Mouse (Mus musculus): Measurements from ENCODE around the gene 1700025F22Rik. TPM values are rescaled to one million over a fixed set of nuclear protein-coding genes. Genes with fewer than 3 reads are reported as not detected.
"Not testable (repeated sequence)": the region's sequence is repeated elsewhere in the genome, so short reads cannot be mapped to it uniquely, and the experiment has no call there.

The 1700025F22Rik gene
- polyA plus RNA-seq, 1 experiment from 2014 or later, result not detected

- no peaks in the 10 kb centered on the region for H3K4me1 ChIP-seq
- H3K27me3 ChIP-seq (ENCODE audit: poor library complexity, severe bottlenecking), result peaks cover 9% of the 10 kb centered on the region
- no peaks in the 10 kb centered on the region for H3K9me3 ChIP-seq
- H3K27ac ChIP-seq, result no peak overlapping the region
- no peaks in the 10 kb centered on the region for H3K36me3 ChIP-seq (replicated peaks)
- DNase-seq (ENCODE audit: extremely low spot score, low spot score), result no peak
- H3K4me3 ChIP-seq, result no peak overlapping the region
- 84% methylated on average over 3 of the region's 3 CpGs for WGBS
Measured at GRCm38 (mm10) chr19:11098401-11098800, 66.7 kb downstream of the 1700025F22Rik start.

GRCm38 (mm10) chr19:11092131-11092530, 73.0 kb downstream of the 1700025F22Rik start:
- not testable (repeated sequence) for H3K36me3 ChIP-seq (replicated peaks); H3K27ac ChIP-seq; H3K9me3 ChIP-seq; H3K4me1 ChIP-seq
- Histone ChIP-seq H3K27me3 (ENCODE audit: poor library complexity, severe bottlenecking) (peaks cover 36% of the 10 kb centered on the region), H3K4me3 (peak overlapping the region; percentile 44)
- DNase-seq (ENCODE audit: extremely low spot score, low spot score), result peak; percentile 14
- WGBS, result 6% methylated on average over 50 of the region's 50 CpGs

Other genes with a start within 250 kb of the 1700025F22Rik start
- not detected in 2 replicates for gene Zp1, start 244.7 kb downstream of the 1700025F22Rik start, polyA plus RNA-seq (2016; fragmentation: Nextera tagmentation; extraction: Ambion mirVana)
- 0.06 and 0.09 TPM in 2 replicates for gene Ptgdr2, start 228.2 kb downstream of the 1700025F22Rik start, polyA plus RNA-seq (2016; fragmentation: Nextera tagmentation; extraction: Ambion mirVana)
- 45.0 and 46.0 TPM in 2 replicates for gene Ccdc86, start 216.1 kb downstream of the 1700025F22Rik start, polyA plus RNA-seq (2016; fragmentation: Nextera tagmentation; extraction: Ambion mirVana)
- not detected in 2 replicates for gene Ms4a10, start 190.7 kb downstream of the 1700025F22Rik start, polyA plus RNA-seq (2016; fragmentation: Nextera tagmentation; extraction: Ambion mirVana)
- 0.11 TPM in 1 of 2 replicates, not detected in the other for gene Ms4a15, start 172.1 kb downstream of the 1700025F22Rik start, polyA plus RNA-seq (2016; fragmentation: Nextera tagmentation; extraction: Ambion mirVana)
- not detected in 2 replicates for gene Ms4a18, start 147.3 kb downstream of the 1700025F22Rik start, polyA plus RNA-seq (2016; fragmentation: Nextera tagmentation; extraction: Ambion mirVana)
- gene Ms4a8a, start 84.2 kb downstream of the 1700025F22Rik start, polyA plus RNA-seq (2016; fragmentation: Nextera tagmentation; extraction: Ambion mirVana), result not detected in 2 replicates
- not detected in 2 replicates for gene 1700017D01Rik, start 34.4 kb downstream of the 1700025F22Rik start, polyA plus RNA-seq (2016; fragmentation: Nextera tagmentation; extraction: Ambion mirVana)
- not detected in 2 replicates for gene Ms4a13, start 31.4 kb upstream of the 1700025F22Rik start, polyA plus RNA-seq (2016; fragmentation: Nextera tagmentation; extraction: Ambion mirVana)
- gene Ms4a12, start 67.1 kb upstream of the 1700025F22Rik start, polyA plus RNA-seq (2016; fragmentation: Nextera tagmentation; extraction: Ambion mirVana), result not detected in 2 replicates
- not detected in 2 replicates for gene Ms4a1, start 100.9 kb upstream of the 1700025F22Rik start, polyA plus RNA-seq (2016; fragmentation: Nextera tagmentation; extraction: Ambion mirVana)
- gene Ms4a5, start 118.6 kb upstream of the 1700025F22Rik start, polyA plus RNA-seq (2016; fragmentation: Nextera tagmentation; extraction: Ambion mirVana), result not detected in 2 replicates
- not detected in 2 replicates for gene Ms4a14, start 149.1 kb upstream of the 1700025F22Rik start, polyA plus RNA-seq (2016; fragmentation: Nextera tagmentation; extraction: Ambion mirVana)
- gene Ms4a7, start 170.8 kb upstream of the 1700025F22Rik start, polyA plus RNA-seq (2016; fragmentation: Nextera tagmentation; extraction: Ambion mirVana), result not detected in 2 replicates
- 0.93 and 1.5 TPM in 2 replicates for gene Ms4a4a, start 210.2 kb upstream of the 1700025F22Rik start, polyA plus RNA-seq (2016; fragmentation: Nextera tagmentation; extraction: Ambion mirVana)
- gene Ms4a4c, start 239.4 kb upstream of the 1700025F22Rik start, polyA plus RNA-seq (2016; fragmentation: Nextera tagmentation; extraction: Ambion mirVana), result 0.17 TPM in 1 of 2 replicates, not detected in the other

Data from forebrain, embryonic 10.5 days (tissue).